Comparison of ENCODE assay signal across 8 mouse cellular contexts in genomic region chr11:45881026-45881682, GRCm38 (mm10). TPM values are rescaled to one million over a fixed set of nuclear protein-coding genes. Genes with fewer than 3 reads are reported as not detected.
DNase-seq lines count a peak whose midpoint lies in the region; ATAC-seq and TF ChIP-seq lines count a peak whose summit lies in the region.

No protein-coding gene starts in this region.

- no peak overlapping the region for H3K4me3 ChIP-seq in E14TG2a.4 (replicated peaks; ENCODE audit: low read length)
- no peak overlapping the region for H3K4me3 ChIP-seq in cortical plate, adult 2 months (ENCODE audit: insufficient read depth, low read length)
- no peak overlapping the region for H3K4me3 ChIP-seq in heart, embryonic 13.5 days
- H3K4me3 ChIP-seq in stomach, embryonic 15.5 days (replicated peaks) = no peak overlapping the region

- no peak overlapping the region for H3K27ac ChIP-seq in cortical plate, adult 2 months (ENCODE audit: insufficient read depth, low read length)
- H3K27ac ChIP-seq in heart, embryonic 13.5 days (replicated peaks) = peak overlapping the region; percentile 61
- H3K27ac ChIP-seq in stomach, embryonic 15.5 days = 0 out of 2 replicates have a peak overlapping the region, but pooled peaks have one; percentile 40

- TF ChIP-seq CTCF in E14TG2a.4 (conservative IDR thresholded peaks at IDR 0.05; ENCODE audit: low read length) = peak; percentile 35
- 0 out of 2 replicates have a peak, but pooled peaks have one; percentile 28 for TF ChIP-seq CTCF in cortical plate, adult 2 months (IDR thresholded peaks at IDR 0.05; ENCODE audit: extremely low read depth, insufficient read depth, low read length)

- TF ChIP-seq POLR2A in cortical plate, adult 2 months (IDR thresholded peaks at IDR 0.05; ENCODE audit: extremely low read depth, insufficient read depth, low read length) = no peak

- DNase-seq in gastrocnemius, adult 18-20 months (ENCODE audit: low spot score) = peak; percentile 72
- DNase-seq in gastrocnemius, postnatal 25 days = no peak
- peak; percentile 79 for DNase-seq in kidney, postnatal 10 days
- DNase-seq in lung, postnatal 14 days = peak; percentile 59

- no peak for ATAC-seq in heart, embryonic 13.5 days (ENCODE audit: extremely low read depth, insufficient number of reproducible peaks, low FRiP score, low TSS enrichment)
- no peak for ATAC-seq in stomach, embryonic 15.5 days (ENCODE audit: insufficient read depth, low FRiP score, low read depth)

- WGBS in heart, embryonic 13.5 days = 63% methylated on average over 6 of the region's 6 CpGs
- WGBS in stomach, embryonic 15.5 days = 52% methylated on average over 6 of the region's 6 CpGs

- H3K36me3 ChIP-seq in E14TG2a.4 (ENCODE audit: insufficient read depth, low read length) = peaks cover 7% of the 10 kb centered on the region
- peaks cover 23% of the 10 kb centered on the region for H3K36me3 ChIP-seq in heart, embryonic 13.5 days
- no peaks in the 10 kb centered on the region for H3K36me3 ChIP-seq in stomach, embryonic 15.5 days

- 0 out of 2 replicates have a peak overlapping the region, but pooled peaks have one; percentile 45 for H3K9ac ChIP-seq in heart, embryonic 13.5 days
- no peak overlapping the region for H3K9ac ChIP-seq in stomach, embryonic 15.5 days

- H3K4me1 ChIP-seq in E14TG2a.4 (replicated peaks; ENCODE audit: low read depth, low read length) = peaks cover 26% of the 10 kb centered on the region
- peaks cover 3% of the 10 kb centered on the region; the same call in 1 of the 2 replicates for H3K4me1 ChIP-seq in cortical plate, adult 2 months (ENCODE audit: control insufficient read depth, insufficient read depth, low read length)
- H3K4me1 ChIP-seq in heart, embryonic 13.5 days = peaks cover 65% of the 10 kb centered on the region
- peaks cover 14% of the 10 kb centered on the region; the same call in 1 of the 2 replicates for H3K4me1 ChIP-seq in stomach, embryonic 15.5 days

- H3K9me3 ChIP-seq in E14TG2a.4 (ENCODE audit: low read length) = no peaks in the 10 kb centered on the region
- no peaks in the 10 kb centered on the region for H3K9me3 ChIP-seq in heart, embryonic 13.5 days
- no peaks in the 10 kb centered on the region for H3K9me3 ChIP-seq in stomach, embryonic 15.5 days

- H3K4me2 ChIP-seq in heart, embryonic 13.5 days = 0 out of 2 replicates have a peak overlapping the region, but pooled peaks have one; percentile 18
- H3K4me2 ChIP-seq in stomach, embryonic 15.5 days = no peak overlapping the region

- H3K27me3 ChIP-seq in E14TG2a.4 (ENCODE audit: insufficient read depth, low read length) = no peaks in the 10 kb centered on the region
- H3K27me3 ChIP-seq in heart, embryonic 13.5 days (replicated peaks) = no peaks in the 10 kb centered on the region
- no peaks in the 10 kb centered on the region for H3K27me3 ChIP-seq in stomach, embryonic 15.5 days (replicated peaks)

RNA-seq across cellular contexts. Expression of gene Clint1, which starts 29.3 kb away (rescaled TPM):
- total RNA-seq in gastrocnemius, adult 18-20 months (2021) = 10 to 100 TPM; 42.4 to 45.3 TPM
- 10 to 100 TPM; 27.8 to 35.3 TPM for total RNA-seq in gastrocnemius, postnatal 25 days (2021)
- polyA plus RNA-seq in cortical plate, adult 2 months (2012; rRNA removed) = 41.5 and 41.7 TPM in 2 replicates
- 50.6 and 52.6 TPM in 2 replicates for polyA plus RNA-seq in heart, embryonic 13.5 days (2015; fragmentation: Nextera tagmentation; extraction: Ambion mirVana)
- polyA plus RNA-seq in stomach, embryonic 15.5 days (2015; fragmentation: Nextera tagmentation; extraction: Ambion mirVana) = 82.8 and 86.4 TPM in 2 replicates
